ENCODE assay signal across 8 mouse cellular contexts in genomic region chr4:141073661-141074060, GRCm38 (mm10). TPM values are rescaled to one million over a fixed set of nuclear protein-coding genes. Genes with fewer than 3 reads are reported as not detected.
DNase-seq lines count a peak whose midpoint lies in the region; ATAC-seq and TF ChIP-seq lines count a peak whose summit lies in the region.

No protein-coding gene starts in this region.

- H3K27me3 ChIP-seq in midbrain, embryonic 16.5 days (ENCODE audit: control insufficient read depth, insufficient read depth, low read depth, low read length) = no peaks in the 10 kb centered on the region
- no peaks in the 10 kb centered on the region for H3K27me3 ChIP-seq in forebrain, embryonic 14.5 days (replicated peaks; ENCODE audit: control insufficient read depth, insufficient read depth, low read length)
- no peaks in the 10 kb centered on the region for H3K27me3 ChIP-seq in midbrain, embryonic 11.5 days (ENCODE audit: control insufficient read depth, insufficient read depth, low read length)

- no peak overlapping the region for H3K27ac ChIP-seq in midbrain, embryonic 16.5 days (ENCODE audit: low read length)
- no peak overlapping the region for H3K27ac ChIP-seq in forebrain, embryonic 14.5 days (ENCODE audit: low read depth, low read length)
- H3K27ac ChIP-seq in midbrain, embryonic 11.5 days (ENCODE audit: low read depth, low read length) = no peak overlapping the region

- no peak overlapping the region for H3K4me2 ChIP-seq in midbrain, embryonic 16.5 days (ENCODE audit: low read length)
- no peak overlapping the region for H3K4me2 ChIP-seq in forebrain, embryonic 14.5 days (ENCODE audit: low read length)
- no peak overlapping the region for H3K4me2 ChIP-seq in midbrain, embryonic 11.5 days

- H3K4me1 ChIP-seq in lung, adult 2 months (ENCODE audit: control insufficient read depth, insufficient read depth, low read length) = peaks cover 16% of the 10 kb centered on the region
- peaks cover 17% of the 10 kb centered on the region for H3K4me1 ChIP-seq in midbrain, embryonic 16.5 days (ENCODE audit: control insufficient read depth, insufficient read depth, low read length)
- peaks cover 8% of the 10 kb centered on the region for H3K4me1 ChIP-seq in forebrain, embryonic 14.5 days (ENCODE audit: control insufficient read depth, insufficient read depth, low read length)
- H3K4me1 ChIP-seq in midbrain, embryonic 11.5 days (ENCODE audit: control insufficient read depth, insufficient read depth, low read length) = peaks cover 11% of the 10 kb centered on the region

- peak; percentile 52 to 81 for DNase-seq in adrenal gland, adult (ENCODE audit: inconsistent age in 2 of 2, low spot score in 1 of 2)
- no peak for DNase-seq in adrenal gland, adult 8-10 months
- peak; percentile 69 to 73 for DNase-seq in adrenal gland, postnatal 36 days
- DNase-seq in heart, adult 9 months (ENCODE audit: low spot score in 2 of 2) = peak; percentile 62 to 80
- DNase-seq in lung, adult 2 months = peak; percentile 66
- DNase-seq in forebrain, embryonic 14.5 days (ENCODE audit: low spot score) = no peak
- DNase-seq in midbrain, embryonic 11.5 days (ENCODE audit: low spot score, missing footprints) = no peak

- WGBS in lung, adult 2 months = 45% methylated on average over 9 of the region's 9 CpGs
- 88% methylated on average over 9 of the region's 9 CpGs for WGBS in midbrain, embryonic 16.5 days
- 88% methylated on average over 9 of the region's 9 CpGs for WGBS in forebrain, embryonic 14.5 days
- WGBS in midbrain, embryonic 11.5 days = 95% methylated on average over 9 of the region's 9 CpGs

- H3K9ac ChIP-seq in midbrain, embryonic 16.5 days (ENCODE audit: low read depth, low read length) = no peak overlapping the region
- H3K9ac ChIP-seq in forebrain, embryonic 14.5 days (ENCODE audit: low read length) = no peak overlapping the region
- no peak overlapping the region for H3K9ac ChIP-seq in midbrain, embryonic 11.5 days (ENCODE audit: low read length)

- ATAC-seq in midbrain, embryonic 16.5 days = no peak
- no peak for ATAC-seq in forebrain, embryonic 14.5 days
- no peak for ATAC-seq in midbrain, embryonic 11.5 days (ENCODE audit: low FRiP score)

- peaks cover 25% of the 10 kb centered on the region for H3K36me3 ChIP-seq in midbrain, embryonic 16.5 days (ENCODE audit: control insufficient read depth, insufficient read depth, low read length)
- H3K36me3 ChIP-seq in forebrain, embryonic 14.5 days (ENCODE audit: control insufficient read depth, insufficient read depth, low read length) = peaks cover 56% of the 10 kb centered on the region
- peaks cover 14% of the 10 kb centered on the region for H3K36me3 ChIP-seq in midbrain, embryonic 11.5 days (ENCODE audit: control insufficient read depth, insufficient read depth, low read length)

- no peak for TF ChIP-seq CTCF in lung, adult 2 months (IDR thresholded peaks at IDR 0.05; ENCODE audit: insufficient read depth, low read length)

- TF ChIP-seq POLR2A in lung, adult 2 months (IDR thresholded peaks at IDR 0.05; ENCODE audit: borderline replicate concordance, extremely low read depth, low read depth, low read length) = no peak

- H3K4me3 ChIP-seq in lung, adult 2 months (replicated peaks; ENCODE audit: extremely low read depth, low read depth, low read length) = no peak overlapping the region
- no peak overlapping the region for H3K4me3 ChIP-seq in midbrain, embryonic 16.5 days (ENCODE audit: low read depth, low read length)
- H3K4me3 ChIP-seq in forebrain, embryonic 14.5 days (ENCODE audit: low read depth, low read length) = no peak overlapping the region
- no peak overlapping the region for H3K4me3 ChIP-seq in midbrain, embryonic 11.5 days (ENCODE audit: low read depth, low read length)

- no peaks in the 10 kb centered on the region for H3K9me3 ChIP-seq in midbrain, embryonic 16.5 days (replicated peaks; ENCODE audit: control insufficient read depth, low read length, poor library complexity, severe bottlenecking)
- no peaks in the 10 kb centered on the region for H3K9me3 ChIP-seq in forebrain, embryonic 14.5 days (replicated peaks; ENCODE audit: control insufficient read depth, low read length)
- no peaks in the 10 kb centered on the region for H3K9me3 ChIP-seq in midbrain, embryonic 11.5 days (ENCODE audit: control insufficient read depth, low read length)

RNA-seq across cellular contexts. Expression of gene Necap2, which starts 4.5 kb away (rescaled TPM):
- total RNA-seq in adrenal gland, adult 8-10 months (2022) = 10 to 100 TPM; 55.4 to 82.5 (median 71.9) TPM
- total RNA-seq in adrenal gland, postnatal 36 days (2021) = 10 to 100 TPM; 61.4 to 61.9 TPM
- polyA plus RNA-seq in lung, adult 2 months (2012; rRNA removed) = 76.7 and 85.5 TPM in 2 replicates
- polyA plus RNA-seq in midbrain, embryonic 16.5 days (2015; fragmentation: Nextera tagmentation; extraction: Ambion mirVana) = 52.5 and 55.9 TPM in 2 replicates
- 36.6 and 41.8 TPM in 2 replicates for polyA plus RNA-seq in forebrain, embryonic 14.5 days (2014; fragmentation: Nextera tagmentation; extraction: Ambion mirVana)
- 40.0 and 43.5 TPM in 2 replicates for polyA plus RNA-seq in midbrain, embryonic 11.5 days (2014; fragmentation: Nextera tagmentation; extraction: Ambion mirVana)

RNA-seq across cellular contexts. Expression of gene Crocc, which starts 13.3 kb away (rescaled TPM):
- total RNA-seq in adrenal gland, adult 8-10 months (2022) = 10 to 100 TPM in 3 of 4 experiments, 1 to 10 TPM in 1; 8.4 to 22.2 (median 13.2) TPM
- 1 to 10 TPM; 5.5 to 5.8 TPM for total RNA-seq in adrenal gland, postnatal 36 days (2021)
- 10.1 and 14.0 TPM in 2 replicates for polyA plus RNA-seq in lung, adult 2 months (2012; rRNA removed)
- 5.3 and 6.3 TPM in 2 replicates for polyA plus RNA-seq in midbrain, embryonic 16.5 days (2015; fragmentation: Nextera tagmentation; extraction: Ambion mirVana)
- 6.6 and 7.8 TPM in 2 replicates for polyA plus RNA-seq in forebrain, embryonic 14.5 days (2014; fragmentation: Nextera tagmentation; extraction: Ambion mirVana)
- polyA plus RNA-seq in midbrain, embryonic 11.5 days (2014; fragmentation: Nextera tagmentation; extraction: Ambion mirVana) = 6.3 and 8.3 TPM in 2 replicates

RNA-seq across cellular contexts. Expression of gene Spata21, which starts 14.5 kb away (rescaled TPM):
- not detected for total RNA-seq in adrenal gland, adult 8-10 months (2022)
- total RNA-seq in adrenal gland, postnatal 36 days (2021) = not detected
- not detected in 2 replicates for polyA plus RNA-seq in lung, adult 2 months (2012; rRNA removed)
- polyA plus RNA-seq in midbrain, embryonic 16.5 days (2015; fragmentation: Nextera tagmentation; extraction: Ambion mirVana) = 0.39 TPM in 1 of 2 replicates, not detected in the other
- polyA plus RNA-seq in forebrain, embryonic 14.5 days (2014; fragmentation: Nextera tagmentation; extraction: Ambion mirVana) = 0.19 TPM in 1 of 2 replicates, not detected in the other
- polyA plus RNA-seq in midbrain, embryonic 11.5 days (2014; fragmentation: Nextera tagmentation; extraction: Ambion mirVana) = not detected in 2 replicates

Comparison
In these comparisons a context has a peak if more than half of its experiments do, and no peak if none do; other contexts are left out.
1. DNase-seq: peak in adrenal gland, adult (2 of 2), adrenal gland, postnatal 36 days (2 of 2), heart, adult 9 months (2 of 2) and lung, adult 2 months (single experiment); none in adrenal gland, adult 8-10 months (single experiment), forebrain, embryonic 14.5 days (single experiment) and midbrain, embryonic 11.5 days (single experiment).